Mouse (Mus musculus): ENCODE results near the gene Ube2t.

- no peak for TF ChIP-seq ZC3H11A (IDR thresholded peaks at IDR 0.05; ENCODE audit: borderline replicate concordance, low read depth, low read length)
- no peak for TF ChIP-seq ZNF384 (IDR thresholded peaks at IDR 0.05; ENCODE audit: low read depth, low read length)
These were observed 25.0 kb downstream of the Ube2t start for GRCm38 (mm10) chr1:134987173-134987961.

All from ES-E14 (cell line).